Mouse (Mus musculus) ES-E14 (cell line): ENCODE results near the gene Smox. TPM values are rescaled to one million over a fixed set of nuclear protein-coding genes. Genes with fewer than 3 reads are reported as not detected.

ENCODE experiments used
- DNase-seq: peaks from one replicate; pipeline ENCODE4 v3.0.0-alpha.2; 2013; ENCODE audit warnings: low read depth, low spot score
- H3K27ac ChIP-seq: 2 replicates; pipeline ENCODE4 v1.5.1; 2012; ENCODE audit warnings: low read depth, mild to moderate bottlenecking, low read length, moderate library complexity, mixed read lengths; ENCODE audit not compliant: poor library complexity, insufficient read depth, severe bottlenecking
- H3K36me3 ChIP-seq: 2 replicates; pipeline ENCODE4 v1.6.1; 2012; ENCODE audit warnings: mild to moderate bottlenecking, low read length, moderate library complexity, mixed read lengths; ENCODE audit not compliant: control insufficient read depth, poor library complexity, insufficient read depth, severe bottlenecking
- H3K4me1 ChIP-seq, 2 experiments: fragments of 150-350 bp in 1 of 2; sonication (generic) in 1 of 2; 2 replicates each; pipeline ENCODE4 v1.6.1; 2012; ENCODE audit warnings: low read length in 2 of 2, mild to moderate bottlenecking in 1 of 2, mixed read lengths in 1 of 2; ENCODE audit not compliant: control insufficient read depth in 2 of 2, insufficient read depth in 2 of 2, poor library complexity in 1 of 2
- H3K4me3 ChIP-seq, 2 experiments: fragments of 150-350 bp in 1 of 2; sonication (generic) in 1 of 2; 2 replicates each; pipeline ENCODE4 v1.5.1; 2012; ENCODE audit warnings: low read length in 2 of 2, low read depth in 1 of 2, mild to moderate bottlenecking in 1 of 2, mixed read lengths in 1 of 2; ENCODE audit not compliant: insufficient read depth in 1 of 2, poor library complexity in 1 of 2, severe bottlenecking in 1 of 2
- H3K9ac ChIP-seq: 2 replicates; pipeline ENCODE4 v1.6.1; 2012; ENCODE audit warnings: low read depth, mild to moderate bottlenecking, low read length, mixed read lengths; ENCODE audit not compliant: poor library complexity, insufficient read depth, severe bottlenecking
- H3K9me3 ChIP-seq: fragments of 150-350 bp; sonication (generic); 2 replicates; pipeline ENCODE4 v1.6.1; 2012; ENCODE audit warnings: low read depth, mild to moderate bottlenecking, low read length; ENCODE audit not compliant: control insufficient read depth, insufficient read depth
- CHD2 ChIP-seq: IDR thresholded peaks from 2 replicates; pipeline ENCODE4 v1.6.1; 2014; ENCODE audit warnings: mild to moderate bottlenecking, low read depth, low read length, inconsistent platforms
- HCFC1 ChIP-seq: IDR thresholded peaks from 2 replicates; pipeline ENCODE4 v1.6.1; 2012; ENCODE audit warnings: low read length, inconsistent platforms, borderline replicate concordance; ENCODE audit not compliant: insufficient read depth
- MAFK ChIP-seq: IDR thresholded peaks from 2 replicates; pipeline ENCODE4 v1.6.1; 2014; ENCODE audit warnings: mild to moderate bottlenecking, low read depth, low read length, inconsistent platforms; ENCODE audit not compliant: insufficient read depth
- ZC3H11A ChIP-seq: IDR thresholded peaks from 2 replicates; pipeline ENCODE4 v1.6.1; 2012; ENCODE audit warnings: low read depth, mild to moderate bottlenecking, inconsistent platforms, low read length, borderline replicate concordance
- ZNF384 ChIP-seq: IDR thresholded peaks from 2 replicates; pipeline ENCODE4 v1.6.1; 2012; ENCODE audit warnings: low read depth, low read length, inconsistent platforms
- in situ Hi-C, 2 experiments: fragments of 600-800 bp; cut with MboI; formaldehyde crosslinking; loops; one replicate each; pipeline ENCODE4 v1.15.1; 2025; ENCODE audit warnings: low sequenced_read_pairs in 2 of 2, inconsistent platforms in 1 of 2; ENCODE audit not compliant: unreplicated experiment in 2 of 2
- total RNA-seq: library from RNA; depleted of rRNA; stranded (reverse); fragments of 300-350 nt; gene quantifications from 2 replicates; pipeline ENCODE4 v1.2.3, GENCODE M21; 2012

The Smox gene
- total RNA-seq, 1 experiment = 12.9 TPM

DNA sequence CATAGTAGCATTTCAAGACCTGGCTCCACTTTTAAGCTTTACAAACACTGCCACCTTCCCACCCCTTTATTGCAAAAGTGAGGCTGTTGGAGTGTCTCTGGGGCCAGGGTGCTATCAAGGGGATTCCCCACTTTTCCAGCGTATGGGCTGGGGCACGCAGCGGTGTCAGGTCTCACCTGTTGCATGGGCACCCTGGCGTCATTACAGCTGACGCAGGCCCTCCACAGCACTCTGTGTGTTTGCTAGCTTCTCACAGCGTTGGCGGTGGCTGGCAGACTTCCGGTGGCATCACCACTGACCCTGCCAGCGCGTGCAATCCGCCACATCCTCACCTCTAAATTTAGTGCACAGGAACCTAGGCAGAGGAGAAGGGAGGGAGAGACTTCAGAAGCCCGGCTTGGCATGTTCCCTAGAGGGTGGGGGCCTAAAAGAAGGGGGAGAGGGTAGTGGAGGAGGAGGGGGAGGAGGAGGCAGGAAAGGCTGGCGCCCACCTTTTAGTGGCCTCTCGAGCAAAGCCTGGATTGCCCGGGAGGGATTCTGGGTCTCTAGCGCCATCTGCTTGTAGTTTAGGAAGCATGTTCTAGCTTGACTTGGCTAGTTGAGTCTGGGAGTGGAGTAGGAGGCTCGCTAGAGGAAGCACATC, 18.5 kb downstream of the Smox start:
- Histone ChIP-seq H3K9me3 (no peaks in the 10 kb centered on the region), H3K27ac (no peak overlapping the region), H3K4me1 (peaks cover 8 to 22% of the 10 kb centered on the region in 2 experiments), H3K4me3 (peak overlapping the region; percentile 35 to 36; a peak in 3 of 4 replicates), H3K9ac (peak overlapping the region; percentile 54), H3K36me3 (no peaks in the 10 kb centered on the region; the same call in 1 of the 2 replicates)
- in situ Hi-C loops = no loop called here
- peak; percentile 67 for DNase-seq
- TF ChIP-seq HCFC1 = no peak
- 0 out of 2 replicates have a peak, but pooled peaks have one; percentile 28 for TF ChIP-seq ZC3H11A

DNA sequence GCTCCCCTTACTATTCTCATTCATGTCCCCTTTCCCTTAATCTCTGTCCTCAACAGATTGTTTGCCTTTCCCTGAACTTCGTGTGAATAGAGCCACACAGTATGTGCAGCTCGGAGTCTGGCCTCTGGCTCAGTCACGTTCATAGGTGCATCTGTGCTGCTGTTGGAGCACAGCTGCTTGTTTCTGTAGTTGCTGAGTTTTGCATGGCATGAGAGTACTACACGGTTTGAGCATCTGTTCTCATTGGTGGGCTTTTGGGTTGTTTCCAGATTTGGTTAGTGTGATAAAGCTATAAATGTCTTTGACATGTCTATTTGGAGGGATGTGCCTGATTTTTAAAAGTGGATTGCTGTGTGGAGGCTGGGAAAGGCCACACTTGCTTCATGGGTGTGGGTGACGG, 19.2 kb downstream of the Smox start:
- no peak for DNase-seq
- H3K36me3 ChIP-seq = no peaks in the 10 kb centered on the region; the same call in 1 of the 2 replicates
- no peaks in the 10 kb centered on the region for H3K9me3 ChIP-seq
- H3K9ac ChIP-seq = peak overlapping the region; percentile 54; the same call in 1 of the 2 replicates
- in situ Hi-C loops = no loop called here
- TF ChIP-seq HCFC1 = no peak
- no peak for TF ChIP-seq CHD2
- no peak for TF ChIP-seq MAFK
- no peak for TF ChIP-seq ZC3H11A
- no peak for TF ChIP-seq ZNF384
- H3K27ac ChIP-seq = peak overlapping the region; percentile 23; the same call in 1 of the 2 replicates
- peak overlapping the region; percentile 10 to 36; a peak in 3 of 4 replicates for H3K4me3 ChIP-seq
- H3K4me1 ChIP-seq = peaks cover 4 to 22% of the 10 kb centered on the region in 2 experiments; a peak in 3 of 4 replicates

- Histone ChIP-seq H3K9ac (no peak overlapping the region), H3K4me3 (no peak overlapping the region), H3K9me3 (no peaks in the 10 kb centered on the region), H3K27ac (no peak overlapping the region), H3K36me3 (peaks cover 4% of the 10 kb centered on the region), H3K4me1 (peaks cover 1 to 14% of the 10 kb centered on the region in 2 experiments; a peak in 2 of 4 replicates)
- in situ Hi-C loops = no loop called here
- DNase-seq = no peak
- TF ChIP-seq CHD2 (no peak), HCFC1 (no peak), MAFK (no peak), ZNF384 (no peak)
Observed at GRCm38 (mm10) chr2:131513477-131513876, 22.2 kb downstream of the Smox start.

- Histone ChIP-seq H3K36me3 (peaks cover 4% of the 10 kb centered on the region), H3K27ac (no peak overlapping the region), H3K9ac (no peak overlapping the region), H3K4me1 (peaks cover 1 to 9% of the 10 kb centered on the region in 2 experiments; a peak in 1 of 4 replicates), H3K4me3 (no peak overlapping the region), H3K9me3 (no peaks in the 10 kb centered on the region)
- DNase-seq = no peak
- TF ChIP-seq CHD2 (no peak), HCFC1 (no peak)
- in situ Hi-C loops = no loop called here
Observed at GRCm38 (mm10) chr2:131514055-131514621, 22.8 kb downstream of the Smox start.

DNA sequence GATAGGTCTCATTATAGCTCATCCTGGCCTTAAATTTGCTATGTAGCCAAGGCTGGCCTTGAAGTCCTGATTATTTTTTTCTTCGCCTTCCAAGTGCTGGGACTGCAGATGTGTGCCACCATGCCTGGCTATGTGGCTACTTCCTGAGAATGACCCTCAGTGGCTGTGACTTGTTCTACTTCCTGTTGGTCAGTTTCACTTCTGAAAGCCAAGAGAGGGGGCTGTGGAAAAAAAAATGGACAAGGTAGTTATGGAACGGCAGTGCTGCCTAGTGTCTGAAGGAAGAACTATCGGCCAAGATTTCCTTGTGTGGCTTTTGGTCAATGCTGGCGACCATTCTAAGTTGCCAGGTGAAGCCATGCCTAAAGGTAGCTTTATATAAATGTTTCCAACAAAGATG, 26.3 kb downstream of the Smox start:
- in situ Hi-C loops = no loop called here
- H3K4me1 ChIP-seq = no peaks in the 10 kb centered on the region; a peak in 1 of 4 replicates
- DNase-seq = no peak

More for the DNA sequence above, 26.3 kb downstream of the Smox start:
- H3K9ac ChIP-seq = no peak overlapping the region
- H3K9me3 ChIP-seq = no peaks in the 10 kb centered on the region
- TF ChIP-seq HCFC1 (no peak), ZNF384 (no peak), ZC3H11A (no peak), CHD2 (no peak), MAFK (no peak)
- no peak overlapping the region for H3K4me3 ChIP-seq
- no peak overlapping the region for H3K27ac ChIP-seq
- H3K36me3 ChIP-seq = peaks cover 4% of the 10 kb centered on the region
